Mouse (Mus musculus): ENCODE data around the gene Fam69a.
"Not testable (repeated sequence)": the region's sequence is repeated elsewhere in the genome, so short reads cannot be mapped to it uniquely, and the experiment has no call there.

DNA sequence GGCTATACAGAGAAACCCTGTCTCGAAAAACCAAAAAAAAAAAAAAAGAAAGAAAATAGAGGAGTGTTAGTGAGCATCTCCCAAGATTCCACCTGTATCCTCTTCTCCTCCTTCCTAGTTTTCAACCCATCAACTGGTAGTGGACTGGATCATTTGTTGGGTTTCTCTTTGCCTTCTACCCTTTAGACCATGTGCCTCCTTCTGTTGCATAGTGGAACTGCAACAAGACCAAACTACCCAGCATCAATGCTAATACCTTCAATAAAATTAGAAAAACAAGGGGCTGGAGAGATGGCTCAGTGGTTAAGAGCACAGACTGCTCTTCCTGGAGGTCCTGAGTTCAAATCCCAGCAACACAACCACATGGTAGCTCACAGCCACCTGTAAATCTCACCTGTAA lies 95.4 kb downstream of the Fam69a start:
- TF ChIP-seq CTCF (IDR thresholded peaks at IDR 0.05) = peak; percentile 71
- not testable (repeated sequence) for TF ChIP-seq POLR2A, EP300 (IDR thresholded peaks at IDR 0.05; ENCODE audit: insufficient read depth, low read depth, low read length)

Data from heart, adult 2 months (tissue).